Mouse (Mus musculus): ENCODE results near the gene Nubp2. TPM values are rescaled to one million over a fixed set of nuclear protein-coding genes. Genes with fewer than 3 reads are reported as not detected.

Gene Nubp2
- polyA plus RNA-seq, 1 experiment from 2014 or later, result 75.3 TPM

DNA sequence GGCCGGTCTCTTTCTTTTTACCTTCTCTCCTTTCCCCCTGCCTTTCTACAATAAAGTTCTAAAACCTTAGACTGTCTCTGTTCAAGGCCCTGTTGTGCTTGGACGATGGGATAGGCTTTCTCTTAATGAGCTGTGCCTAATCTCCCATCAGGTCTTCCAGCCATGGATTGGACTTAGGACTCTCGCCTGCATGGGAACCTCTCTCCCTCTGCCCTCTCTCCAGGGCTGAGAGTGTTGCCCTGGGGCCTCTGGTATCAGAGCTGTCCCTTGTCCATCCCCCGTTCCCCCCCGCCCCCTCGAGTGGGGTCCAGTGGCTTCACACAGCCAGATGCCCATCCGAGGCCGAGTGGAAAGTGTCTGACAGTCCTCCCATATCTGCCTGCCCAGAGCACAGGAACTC lies 11.2 kb downstream of the Nubp2 start:
- Histone ChIP-seq H3K36me3 (no peaks in the 10 kb centered on the region), H3K27me3 (no peaks in the 10 kb centered on the region), H3K9me3 (no peaks in the 10 kb centered on the region), H3K4me3 (replicated peaks) (no peak overlapping the region), H3K9ac (replicated peaks) (no peak overlapping the region), H3K4me2 (replicated peaks) (no peak overlapping the region), H3K27ac (no peak overlapping the region), H3K4me1 (replicated peaks) (no peaks in the 10 kb centered on the region)
- ATAC-seq, result no peak
- 73% methylated on average over 8 of the region's 8 CpGs for WGBS

DNA sequence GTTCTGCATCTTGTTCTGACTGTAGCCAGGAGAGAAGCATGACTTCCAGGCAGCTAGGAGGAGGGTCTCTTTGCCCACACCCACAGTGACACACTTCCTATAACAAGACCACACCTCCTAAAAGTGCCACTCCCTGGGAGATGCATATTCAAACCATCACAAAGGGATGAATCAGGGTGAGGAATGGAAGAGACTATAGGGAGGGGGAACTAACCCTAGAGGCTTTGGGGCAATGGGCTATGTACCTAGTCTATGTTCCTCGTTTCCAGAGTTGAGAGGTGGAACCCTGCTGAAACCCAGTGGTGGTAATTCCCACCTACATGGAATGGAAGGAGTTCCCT lies 11.8 kb downstream of the Nubp2 start:
- H3K9ac ChIP-seq (replicated peaks), result no peak overlapping the region
- H3K4me2 ChIP-seq (replicated peaks), result no peak overlapping the region
- no peak for ATAC-seq
- H3K9me3 ChIP-seq, result no peaks in the 10 kb centered on the region
- H3K27ac ChIP-seq, result no peak overlapping the region
- H3K4me3 ChIP-seq (replicated peaks), result no peak overlapping the region
- whole genome bisulfite sequencing, result 42% methylated on average over 1 of the region's 1 CpGs
- H3K4me1 ChIP-seq (replicated peaks), result no peaks in the 10 kb centered on the region
- H3K36me3 ChIP-seq, result no peaks in the 10 kb centered on the region
- H3K27me3 ChIP-seq, result no peaks in the 10 kb centered on the region

DNA sequence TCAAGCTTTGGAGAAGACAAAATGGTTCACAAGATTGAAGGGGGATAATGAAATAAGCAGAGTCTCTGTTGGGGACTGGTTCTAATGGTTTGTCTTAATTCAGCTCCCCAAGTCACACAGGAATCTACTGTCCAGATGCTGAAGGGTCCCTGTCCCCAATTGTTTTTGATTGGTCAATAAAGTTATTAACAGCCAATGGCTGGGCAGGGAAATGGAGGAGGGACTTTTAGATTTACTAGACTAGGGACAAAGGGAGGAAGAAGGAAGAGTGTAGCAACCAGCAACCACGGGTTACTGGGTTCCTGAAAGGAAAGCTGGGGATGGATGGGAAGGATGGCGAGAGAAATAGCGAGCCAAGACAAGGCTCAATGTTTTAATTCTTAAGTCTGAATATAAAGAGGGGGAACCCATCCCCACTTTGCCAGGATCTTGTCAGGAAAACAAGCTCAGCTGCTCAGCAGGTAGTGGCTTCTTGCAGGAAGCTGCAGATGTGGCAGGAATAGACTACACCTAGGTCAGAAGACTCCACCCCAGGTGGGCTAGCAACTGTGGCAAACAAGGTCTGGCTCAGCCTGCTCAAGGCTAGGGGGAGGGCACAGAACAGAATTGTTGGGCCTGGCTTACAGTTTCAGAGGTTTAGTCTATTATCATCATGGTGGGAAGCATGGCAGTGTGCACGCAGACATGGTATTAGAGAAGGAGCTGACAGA lies 12.3 kb downstream of the Nubp2 start:
- WGBS, result 58% methylated on average over 4 of the region's 4 CpGs
- no peak for ATAC-seq
- no peaks in the 10 kb centered on the region for H3K27me3 ChIP-seq
- H3K36me3 ChIP-seq, result no peaks in the 10 kb centered on the region
- no peak overlapping the region for H3K4me2 ChIP-seq (replicated peaks)
- H3K4me1 ChIP-seq (replicated peaks), result no peaks in the 10 kb centered on the region
- H3K27ac ChIP-seq, result no peak overlapping the region
- H3K9me3 ChIP-seq, result no peaks in the 10 kb centered on the region
- no peak overlapping the region for H3K9ac ChIP-seq (replicated peaks)
- H3K4me3 ChIP-seq (replicated peaks), result no peak overlapping the region

DNA sequence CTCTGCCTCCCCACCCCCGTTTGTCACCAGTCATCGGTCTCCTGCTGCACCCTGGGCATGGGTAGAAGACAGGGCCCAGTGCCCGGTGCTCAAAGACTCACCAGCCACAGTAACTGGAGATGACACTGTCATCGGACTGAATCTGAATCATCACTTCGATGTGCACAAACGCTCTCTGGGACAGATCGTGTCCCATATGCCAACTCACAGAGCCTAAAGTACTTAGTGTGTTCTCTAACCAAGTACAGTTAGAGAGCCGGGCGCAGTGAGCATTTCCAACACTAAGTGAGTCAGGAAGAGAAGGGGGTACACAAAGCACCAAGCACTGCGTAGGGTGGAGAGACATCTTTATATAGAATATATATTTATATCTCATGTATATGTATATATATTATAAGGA lies 18.2 kb downstream of the Nubp2 start:
- no peak for ATAC-seq

DNA sequence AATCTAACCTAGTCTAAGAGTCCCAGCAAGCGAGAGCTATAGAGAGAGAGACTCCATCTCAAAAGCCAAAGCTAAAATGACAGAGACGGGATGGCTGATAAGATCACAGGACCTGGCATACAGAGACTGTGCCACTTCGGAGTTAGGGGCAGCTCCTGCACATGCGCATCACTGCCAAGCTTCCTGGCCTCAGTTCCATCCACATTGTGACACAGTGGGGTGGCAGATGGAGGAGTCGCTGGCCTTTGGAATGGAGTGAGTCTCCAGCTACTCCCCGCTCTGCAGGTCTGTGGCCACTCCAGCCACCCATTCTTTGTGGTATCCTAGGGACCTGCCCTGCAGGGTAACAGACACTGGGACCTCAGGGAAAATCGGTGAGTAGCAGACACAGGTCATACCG lies 20.4 kb downstream of the Nubp2 start, which contains the start of gene Igfals:
Gene Igfals (plus strand): TSS at position 222 of the 400 bp plus-strand sequence.
- no peak within 1 kb of the TSS for H3K9ac ChIP-seq (replicated peaks)
- WGBS, result 89% methylated on average over 8 of the region's 8 CpGs
- no peak for ATAC-seq

More for the DNA sequence above, 18.2 kb downstream of the Nubp2 start:
- Histone ChIP-seq H3K4me2 (replicated peaks) (no peak overlapping the region), H3K27ac (no peak overlapping the region), H3K4me1 (replicated peaks) (no peaks in the 10 kb centered on the region), H3K27me3 (no peaks in the 10 kb centered on the region), H3K9me3 (no peaks in the 10 kb centered on the region), H3K9ac (replicated peaks) (no peak overlapping the region), H3K4me3 (replicated peaks) (no peak overlapping the region), H3K36me3 (peaks cover 28% of the 10 kb centered on the region)
- WGBS, result 92% methylated on average over 10 of the region's 10 CpGs

DNA sequence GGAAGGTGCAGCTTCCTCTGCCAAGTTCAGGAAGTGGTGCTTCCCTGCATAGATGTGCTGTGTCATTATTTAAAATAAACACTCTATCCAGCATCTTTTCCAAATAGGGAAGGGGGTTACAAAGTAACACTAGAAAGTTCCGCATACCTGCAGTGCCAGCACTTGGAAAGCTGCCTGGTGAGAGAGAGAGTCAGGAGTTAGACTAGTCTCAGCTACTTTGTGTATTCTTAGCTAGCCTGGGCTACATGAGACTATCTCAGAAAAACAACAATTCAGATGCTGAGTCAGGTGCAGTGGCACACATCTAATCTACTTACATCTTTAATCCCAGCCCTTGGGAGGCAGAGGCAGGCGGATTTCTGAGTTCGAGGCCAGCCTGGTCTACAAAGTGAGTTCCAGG lies 24.4 kb downstream of the Nubp2 start:
- H3K4me1 ChIP-seq (replicated peaks), result no peaks in the 10 kb centered on the region
- no peak overlapping the region for H3K27ac ChIP-seq
- H3K9me3 ChIP-seq, result no peaks in the 10 kb centered on the region
- no peak for ATAC-seq
- no peak overlapping the region for H3K9ac ChIP-seq (replicated peaks)
- H3K27me3 ChIP-seq, result no peaks in the 10 kb centered on the region
- no peak overlapping the region for H3K4me2 ChIP-seq (replicated peaks)
- H3K4me3 ChIP-seq (replicated peaks), result no peak overlapping the region
- peaks cover 80% of the 10 kb centered on the region for H3K36me3 ChIP-seq
- WGBS, result 88% methylated on average over 3 of the region's 3 CpGs

More for the DNA sequence above, 20.4 kb downstream of the Nubp2 start, which contains the start of gene Igfals:
- Histone ChIP-seq H3K27ac (no peak within 1 kb of the TSS), H3K27me3 (no peaks in the 10 kb centered on the region), H3K4me2 (replicated peaks) (no peak within 1 kb of the TSS), H3K36me3 (peaks cover 50% of the 10 kb centered on the region), H3K4me1 (replicated peaks) (no peaks in the 10 kb centered on the region), H3K4me3 (replicated peaks) (no peak within 1 kb of the TSS), H3K9me3 (no peaks in the 10 kb centered on the region)

DNA sequence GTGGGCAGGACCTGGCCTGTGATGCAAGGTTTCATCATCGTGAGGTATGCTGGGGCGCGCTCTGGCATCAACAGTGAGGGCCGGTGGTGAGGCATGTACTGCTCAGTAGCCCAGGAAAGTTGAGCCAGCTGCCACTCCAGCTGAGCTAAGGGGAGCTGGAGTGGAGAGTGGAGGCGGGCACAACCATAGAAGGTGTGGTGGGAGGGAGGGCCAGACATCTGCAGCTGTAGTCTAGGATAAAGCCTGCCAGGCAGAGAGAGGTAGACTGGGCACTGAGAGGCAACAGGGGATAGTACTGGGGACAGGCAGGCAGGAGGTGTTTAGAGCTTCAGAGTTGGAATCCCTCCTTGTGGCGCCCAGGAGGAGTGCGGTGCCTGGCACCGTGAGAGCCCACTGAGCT lies 26.1 kb downstream of the Nubp2 start:
- no peak for ATAC-seq
- H3K27ac ChIP-seq, result no peak overlapping the region
- no peak overlapping the region for H3K4me3 ChIP-seq (replicated peaks)
- 96% methylated on average over 8 of the region's 8 CpGs for WGBS
- no peaks in the 10 kb centered on the region for H3K27me3 ChIP-seq
- H3K9ac ChIP-seq (replicated peaks), result no peak overlapping the region
- H3K9me3 ChIP-seq, result no peaks in the 10 kb centered on the region
- H3K4me1 ChIP-seq (replicated peaks), result no peaks in the 10 kb centered on the region
- no peak overlapping the region for H3K4me2 ChIP-seq (replicated peaks)
- peaks cover 83% of the 10 kb centered on the region for H3K36me3 ChIP-seq

DNA sequence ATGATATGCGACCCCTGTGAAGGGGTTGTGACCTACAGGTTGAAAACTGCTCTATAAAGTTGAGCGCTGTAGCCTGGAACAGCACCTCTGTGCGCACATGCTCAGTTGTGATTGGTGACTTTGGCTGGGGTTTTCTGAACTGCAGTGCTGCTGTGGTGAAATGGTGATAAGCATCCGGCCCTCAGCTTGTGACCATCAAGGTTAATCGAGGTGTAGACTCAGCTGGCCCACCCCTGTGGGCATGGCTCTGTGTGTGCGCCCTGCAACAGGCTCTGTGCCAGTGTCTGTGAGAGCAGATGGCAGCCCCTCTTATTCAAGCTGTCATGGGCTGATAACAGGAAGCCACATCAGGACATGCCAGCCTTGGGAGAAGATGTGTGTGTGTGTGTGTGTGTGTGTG lies 27.2 kb downstream of the Nubp2 start:
- no peak overlapping the region for H3K4me3 ChIP-seq (replicated peaks)
- peaks cover 77% of the 10 kb centered on the region for H3K36me3 ChIP-seq
- H3K4me2 ChIP-seq (replicated peaks), result no peak overlapping the region
- ATAC-seq, result no peak
- no peak overlapping the region for H3K9ac ChIP-seq (replicated peaks)
- no peaks in the 10 kb centered on the region for H3K27me3 ChIP-seq
- H3K9me3 ChIP-seq, result no peaks in the 10 kb centered on the region
- H3K4me1 ChIP-seq (replicated peaks), result no peaks in the 10 kb centered on the region
- no peak overlapping the region for H3K27ac ChIP-seq
- WGBS, result 91% methylated on average over 6 of the region's 6 CpGs

DNA sequence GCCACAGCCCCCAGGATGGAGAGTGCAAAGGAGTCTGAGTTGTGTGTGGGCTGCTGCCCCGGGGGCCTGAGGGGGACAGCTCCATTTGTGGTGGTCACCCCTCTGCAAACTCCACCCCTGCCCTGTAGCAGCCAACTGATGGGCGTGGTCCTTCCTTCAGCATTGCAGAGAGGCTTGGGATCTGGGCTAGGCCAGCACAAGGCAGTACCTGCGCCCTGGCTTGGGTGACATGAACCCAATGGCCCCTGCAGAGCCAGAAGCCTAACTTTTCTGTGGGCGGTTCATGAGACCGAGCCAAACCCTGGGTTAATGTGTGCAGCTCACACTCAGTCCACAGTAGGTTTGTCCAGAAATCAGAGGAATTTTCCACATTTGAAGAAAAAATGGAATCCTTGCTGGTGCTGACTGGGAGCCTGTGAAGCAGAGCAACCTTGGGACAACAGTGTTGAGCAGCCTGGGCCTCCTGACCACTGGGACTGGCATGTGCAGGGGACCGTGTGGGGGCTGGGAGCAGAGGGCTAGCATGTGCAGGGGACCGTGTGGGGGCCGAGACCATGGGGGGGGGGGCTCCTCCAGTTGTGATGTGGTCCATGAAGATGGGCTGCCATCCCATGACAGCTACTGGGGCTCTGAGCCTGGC lies 28.2 kb downstream of the Nubp2 start:
- ATAC-seq, result no peak
- Histone ChIP-seq H3K27me3 (no peaks in the 10 kb centered on the region), H3K4me1 (replicated peaks) (no peaks in the 10 kb centered on the region), H3K4me3 (replicated peaks) (no peak overlapping the region), H3K27ac (no peak overlapping the region), H3K36me3 (peaks cover 78% of the 10 kb centered on the region), H3K9me3 (no peaks in the 10 kb centered on the region), H3K9ac (replicated peaks) (no peak overlapping the region), H3K4me2 (replicated peaks) (no peak overlapping the region)
- WGBS, result 86% methylated on average over 8 of the region's 8 CpGs

DNA sequence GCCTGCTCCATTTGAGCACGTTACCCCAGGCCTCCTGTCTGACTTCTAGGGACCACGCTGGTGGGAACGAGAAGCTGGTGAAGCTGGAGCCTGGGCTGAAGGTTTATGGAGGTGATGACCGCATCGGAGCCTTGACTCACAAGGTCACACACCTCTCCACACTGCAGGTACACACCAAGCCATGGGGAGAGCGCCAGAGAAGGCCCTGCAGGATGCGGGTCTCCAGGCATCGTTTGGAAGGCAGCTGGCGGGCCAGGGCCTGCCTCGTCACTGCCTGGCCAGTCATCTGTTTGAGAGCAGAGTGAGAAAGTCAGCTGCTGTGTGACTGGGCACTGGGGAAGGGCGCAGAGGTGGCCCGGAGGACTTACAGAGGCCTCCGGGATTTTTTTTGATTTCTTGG lies 29.6 kb downstream of the Nubp2 start:
- Histone ChIP-seq H3K27ac (no peak overlapping the region), H3K27me3 (peaks cover 3% of the 10 kb centered on the region), H3K4me1 (replicated peaks) (peaks cover 3% of the 10 kb centered on the region; the same call in 1 of the 2 replicates), H3K36me3 (peaks cover 69% of the 10 kb centered on the region), H3K4me3 (replicated peaks) (no peak overlapping the region), H3K9ac (replicated peaks) (no peak overlapping the region), H3K9me3 (no peaks in the 10 kb centered on the region), H3K4me2 (replicated peaks) (no peak overlapping the region)
- ATAC-seq, result no peak
- WGBS, result 90% methylated on average over 13 of the region's 13 CpGs

DNA sequence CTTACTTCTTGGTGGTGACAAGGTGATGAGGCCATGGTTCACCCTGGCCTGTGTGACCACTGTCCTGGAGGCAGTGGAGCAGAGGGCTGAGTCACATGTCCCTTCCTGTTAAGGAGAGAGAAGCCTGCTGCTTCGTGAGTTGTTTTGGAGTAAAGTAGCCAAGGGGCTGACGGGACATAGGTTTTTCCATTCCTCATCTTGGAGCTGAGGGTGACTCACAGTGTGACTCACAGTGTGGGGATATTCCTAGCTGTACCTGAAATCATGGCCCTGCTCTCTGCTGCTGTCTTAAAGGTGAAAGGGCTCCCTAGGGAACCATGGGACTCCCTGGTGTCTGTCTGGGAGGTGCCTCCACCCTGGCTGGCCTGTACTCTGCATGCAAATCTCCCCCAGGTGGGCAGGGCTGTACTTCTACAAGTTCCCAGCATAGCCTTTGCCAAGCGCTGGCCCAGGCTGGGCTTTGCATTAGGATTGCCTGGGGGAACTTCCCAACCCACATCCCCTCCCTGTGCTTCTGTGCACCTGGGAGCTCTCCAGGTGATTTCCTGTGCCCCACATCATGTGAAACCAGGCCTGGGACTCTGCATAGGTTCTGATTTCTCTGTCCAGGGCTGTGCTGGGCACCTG lies 30.2 kb downstream of the Nubp2 start:
- Histone ChIP-seq H3K36me3 (peaks cover 63% of the 10 kb centered on the region), H3K4me1 (replicated peaks) (peaks cover 9% of the 10 kb centered on the region), H3K9me3 (no peaks in the 10 kb centered on the region), H3K27me3 (peaks cover 8% of the 10 kb centered on the region), H3K27ac (no peak overlapping the region), H3K4me2 (replicated peaks) (no peak overlapping the region), H3K4me3 (replicated peaks) (no peak overlapping the region), H3K9ac (replicated peaks) (no peak overlapping the region)
- 90% methylated on average over 3 of the region's 3 CpGs for WGBS
- no peak for ATAC-seq

DNA sequence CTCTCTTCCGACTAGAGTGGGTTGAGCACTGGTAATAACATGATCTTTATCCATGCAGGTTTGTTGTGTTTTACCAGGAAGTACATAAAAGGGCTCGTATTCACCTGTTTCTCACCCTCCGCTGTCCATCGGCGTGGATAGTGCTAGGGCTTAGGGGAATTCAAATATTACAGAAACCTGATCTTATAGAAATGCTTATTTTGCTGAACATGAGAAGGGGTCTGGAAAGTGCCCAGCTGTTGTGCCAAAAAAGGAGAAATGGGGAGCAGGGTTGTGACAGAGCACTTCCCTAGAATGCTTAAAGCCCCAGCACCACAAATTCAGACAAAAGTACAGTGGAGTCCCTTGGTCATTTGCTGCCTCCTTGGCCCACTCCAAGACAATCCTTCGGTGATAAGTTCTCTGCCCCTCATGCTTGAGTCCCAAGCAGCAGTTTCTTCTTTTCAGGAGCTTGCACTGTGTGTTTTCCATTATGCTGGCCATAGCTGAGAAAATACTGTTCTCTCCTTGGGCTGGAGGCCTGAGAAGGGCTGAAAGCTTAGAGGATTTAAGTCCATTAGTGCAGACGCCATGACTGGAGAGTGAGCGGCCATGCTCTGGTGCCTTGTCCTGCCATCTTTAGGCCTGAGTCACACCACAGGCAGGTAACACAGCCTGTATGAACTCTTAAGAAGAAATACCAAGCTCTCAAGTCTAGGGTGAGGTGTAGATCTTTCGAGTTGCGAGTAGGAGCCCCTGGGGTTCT lies 34.6 kb downstream of the Nubp2 start:
- Histone ChIP-seq H3K36me3 (peaks cover 28% of the 10 kb centered on the region), H3K27me3 (peaks cover 8% of the 10 kb centered on the region), H3K27ac (no peak overlapping the region), H3K9ac (replicated peaks) (peak overlapping the region; percentile 81), H3K4me1 (replicated peaks) (peaks cover 25% of the 10 kb centered on the region), H3K4me3 (replicated peaks) (peak overlapping the region; percentile 81), H3K9me3 (no peaks in the 10 kb centered on the region), H3K4me2 (replicated peaks) (peak overlapping the region; percentile 94)
- WGBS, result 82% methylated on average over 10 of the region's 10 CpGs
- no peak for ATAC-seq

All from midbrain, embryonic 13.5 days (tissue).